Mouse (Mus musculus): ENCODE results near the gene Mcpt8. TPM values are rescaled to one million over a fixed set of nuclear protein-coding genes. Genes with fewer than 3 reads are reported as not detected.
"Not testable (repeated sequence)": the region's sequence is repeated elsewhere in the genome, so short reads cannot be mapped to it uniquely, and the experiment has no call there.

The Mcpt8 gene
- polyA plus RNA-seq, 1 experiment from 2014 or later, result 1.8 TPM

- WGBS, result 89% methylated on average over 5 of the region's 5 CpGs
- no peaks in the 10 kb centered on the region for H3K27me3 ChIP-seq (replicated peaks; ENCODE audit: control insufficient read depth, insufficient read depth, low read length)
- no peak overlapping the region for H3K9ac ChIP-seq (ENCODE audit: low read depth, low read length)
- H3K4me2 ChIP-seq (ENCODE audit: low read depth, low read length), result no peak overlapping the region
- no peak for ATAC-seq (ENCODE audit: low read depth)
- H3K36me3 ChIP-seq (ENCODE audit: control insufficient read depth, insufficient read depth, low read length), result no peaks in the 10 kb centered on the region
- no peaks in the 10 kb centered on the region for H3K9me3 ChIP-seq (ENCODE audit: control insufficient read depth, low read length)
- H3K27ac ChIP-seq (replicated peaks; ENCODE audit: low read depth, low read length), result no peak overlapping the region
- H3K4me3 ChIP-seq (ENCODE audit: low read depth, low read length), result no peak overlapping the region
- no peak for DNase-seq (ENCODE audit: low spot score)
- no peaks in the 10 kb centered on the region for H3K4me1 ChIP-seq (ENCODE audit: control insufficient read depth, insufficient read depth, low read length)
These were observed 19.9 kb upstream of the Mcpt8 start for GRCm38 (mm10) chr14:56105016-56105415.

DNA sequence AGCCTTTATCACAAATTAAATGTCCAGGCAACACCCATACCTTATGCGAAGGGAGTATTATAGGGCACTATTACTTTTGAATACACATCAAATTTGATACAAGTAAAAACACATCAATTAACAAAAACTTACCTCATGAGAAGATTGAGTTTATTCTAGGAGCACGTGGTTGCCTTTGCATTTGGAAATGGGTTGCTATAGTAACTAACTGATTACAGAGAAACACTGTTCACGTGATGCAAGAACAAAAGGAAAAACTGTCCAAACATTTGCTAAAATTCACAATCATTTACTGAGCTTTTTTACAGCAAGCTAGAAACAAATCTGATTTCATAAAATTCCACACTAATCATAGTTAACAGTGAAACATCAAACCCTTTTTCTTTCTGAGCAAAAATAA, 18.4 kb upstream of the Mcpt8 start:
- Histone ChIP-seq H3K4me2 (ENCODE audit: low read depth, low read length) (no peak overlapping the region), H3K4me1 (ENCODE audit: control insufficient read depth, insufficient read depth, low read length) (no peaks in the 10 kb centered on the region), H3K9ac (ENCODE audit: low read depth, low read length) (no peak overlapping the region), H3K27me3 (replicated peaks; ENCODE audit: control insufficient read depth, insufficient read depth, low read length) (no peaks in the 10 kb centered on the region), H3K9me3 (ENCODE audit: control insufficient read depth, low read length) (no peaks in the 10 kb centered on the region), H3K27ac (replicated peaks; ENCODE audit: low read depth, low read length) (no peak overlapping the region), H3K4me3 (ENCODE audit: low read depth, low read length) (no peak overlapping the region), H3K36me3 (ENCODE audit: control insufficient read depth, insufficient read depth, low read length) (no peaks in the 10 kb centered on the region)
- no peak for DNase-seq (ENCODE audit: low spot score)
- WGBS, result 64% methylated on average over 3 of the region's 3 CpGs
- no peak for ATAC-seq (ENCODE audit: low read depth)

DNA sequence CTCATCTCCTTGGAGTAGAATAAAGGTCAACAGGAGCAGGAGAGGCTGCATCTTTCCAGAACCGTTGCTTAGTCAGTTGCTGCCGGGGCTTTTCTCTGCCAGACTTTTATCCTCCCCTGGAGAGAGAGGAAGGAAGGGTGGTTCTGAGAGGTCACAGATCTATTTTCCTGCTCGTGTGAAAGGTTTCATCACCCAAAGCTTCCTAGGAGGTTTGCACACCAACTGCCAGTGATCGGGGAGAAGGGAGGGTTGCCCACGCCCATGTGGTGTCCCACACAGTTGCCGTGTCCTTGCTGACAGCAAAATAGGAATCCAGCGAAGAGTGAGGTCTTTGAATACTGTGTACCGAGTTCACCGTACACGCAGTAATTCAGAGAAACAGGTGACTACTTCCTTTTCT, 17.3 kb upstream of the Mcpt8 start, which contains the start of gene Ctsg:
Gene Ctsg (minus strand): TSS at position 189 of the 400 bp plus-strand sequence.
- Histone ChIP-seq H3K27ac (replicated peaks; ENCODE audit: low read depth, low read length) (no peak within 1 kb of the TSS), H3K9ac (ENCODE audit: low read depth, low read length) (no peak within 1 kb of the TSS), H3K4me1 (ENCODE audit: control insufficient read depth, insufficient read depth, low read length) (no peaks in the 10 kb centered on the region), H3K4me3 (ENCODE audit: low read depth, low read length) (no peak within 1 kb of the TSS), H3K27me3 (replicated peaks; ENCODE audit: control insufficient read depth, insufficient read depth, low read length) (no peaks in the 10 kb centered on the region), H3K36me3 (ENCODE audit: control insufficient read depth, insufficient read depth, low read length) (no peaks in the 10 kb centered on the region), H3K9me3 (ENCODE audit: control insufficient read depth, low read length) (no peaks in the 10 kb centered on the region), H3K4me2 (ENCODE audit: low read depth, low read length) (no peak within 1 kb of the TSS)
- WGBS, result 74% methylated on average over 10 of the region's 10 CpGs
- DNase-seq (ENCODE audit: low spot score) (no peak), ATAC-seq (ENCODE audit: low read depth) (no peak)

- Histone ChIP-seq H3K27ac (replicated peaks; ENCODE audit: low read depth, low read length) (no peak overlapping the region), H3K36me3 (ENCODE audit: control insufficient read depth, insufficient read depth, low read length) (no peaks in the 10 kb centered on the region), H3K9ac (ENCODE audit: low read depth, low read length) (no peak overlapping the region), H3K9me3 (ENCODE audit: control insufficient read depth, low read length) (no peaks in the 10 kb centered on the region), H3K4me2 (ENCODE audit: low read depth, low read length) (no peak overlapping the region), H3K27me3 (replicated peaks; ENCODE audit: control insufficient read depth, insufficient read depth, low read length) (no peaks in the 10 kb centered on the region), H3K4me1 (ENCODE audit: control insufficient read depth, insufficient read depth, low read length) (no peaks in the 10 kb centered on the region), H3K4me3 (ENCODE audit: low read depth, low read length) (no peak overlapping the region)
- 79% methylated on average over 4 of the region's 4 CpGs for WGBS
- DNase-seq (ENCODE audit: low spot score), result no peak
- ATAC-seq (ENCODE audit: low read depth), result no peak
These were observed 13.9 kb upstream of the Mcpt8 start for GRCm38 (mm10) chr14:56098940-56099339.

DNA sequence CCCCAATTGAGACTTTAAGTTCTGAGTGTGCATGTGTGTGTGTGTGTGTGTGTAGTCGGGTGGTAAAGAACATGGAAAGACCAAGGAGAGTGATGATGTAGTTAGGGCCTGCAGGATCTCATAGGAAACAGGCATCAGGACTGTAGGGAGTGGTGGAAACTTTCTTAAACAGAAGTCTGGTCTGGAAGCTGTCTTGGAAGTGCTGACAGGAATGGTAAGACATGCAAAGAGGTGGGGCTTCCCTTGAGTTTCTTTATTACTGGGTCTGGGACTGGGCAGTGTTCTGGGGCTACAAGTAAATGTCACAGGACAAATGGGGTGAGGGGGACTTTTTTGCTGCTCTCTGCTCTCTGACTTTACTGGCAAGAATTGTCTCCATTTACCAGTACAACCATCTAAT, 12.5 kb upstream of the Mcpt8 start:
- no peaks in the 10 kb centered on the region for H3K27me3 ChIP-seq (replicated peaks; ENCODE audit: control insufficient read depth, insufficient read depth, low read length)
- WGBS, result 79% methylated on average over 1 of the region's 1 CpGs
- H3K27ac ChIP-seq (replicated peaks; ENCODE audit: low read depth, low read length), result no peak overlapping the region
- no peak for ATAC-seq (ENCODE audit: low read depth)
- H3K4me1 ChIP-seq (ENCODE audit: control insufficient read depth, insufficient read depth, low read length), result no peaks in the 10 kb centered on the region
- no peaks in the 10 kb centered on the region for H3K36me3 ChIP-seq (ENCODE audit: control insufficient read depth, insufficient read depth, low read length)
- H3K9ac ChIP-seq (ENCODE audit: low read depth, low read length), result no peak overlapping the region
- H3K4me2 ChIP-seq (ENCODE audit: low read depth, low read length), result no peak overlapping the region
- H3K4me3 ChIP-seq (ENCODE audit: low read depth, low read length), result no peak overlapping the region
- DNase-seq (ENCODE audit: low spot score), result no peak
- H3K9me3 ChIP-seq (ENCODE audit: control insufficient read depth, low read length), result no peaks in the 10 kb centered on the region

GRCm38 (mm10) chr14:56093353-56093752, 8.3 kb upstream of the Mcpt8 start:
- H3K27me3 ChIP-seq (replicated peaks; ENCODE audit: control insufficient read depth, insufficient read depth, low read length), result no peaks in the 10 kb centered on the region
- ATAC-seq (ENCODE audit: low read depth) (no peak), DNase-seq (ENCODE audit: low spot score) (no peak)
- no peaks in the 10 kb centered on the region for H3K4me1 ChIP-seq (ENCODE audit: control insufficient read depth, insufficient read depth, low read length)
- H3K27ac ChIP-seq (replicated peaks; ENCODE audit: low read depth, low read length), result no peak overlapping the region
- H3K9me3 ChIP-seq (ENCODE audit: control insufficient read depth, low read length), result no peaks in the 10 kb centered on the region
- no peak overlapping the region for H3K4me3 ChIP-seq (ENCODE audit: low read depth, low read length)
- no peak overlapping the region for H3K9ac ChIP-seq (ENCODE audit: low read depth, low read length)
- H3K36me3 ChIP-seq (ENCODE audit: control insufficient read depth, insufficient read depth, low read length), result no peaks in the 10 kb centered on the region
- 79% methylated on average over 2 of the region's 2 CpGs for WGBS
- no peak overlapping the region for H3K4me2 ChIP-seq (ENCODE audit: low read depth, low read length)

GRCm38 (mm10) chr14:56086711-56087110, 1.6 kb upstream of the Mcpt8 start:
- H3K9me3 ChIP-seq (ENCODE audit: control insufficient read depth, low read length), result no peaks in the 10 kb centered on the region
- no peak for DNase-seq (ENCODE audit: low spot score)
- H3K4me1 ChIP-seq (ENCODE audit: control insufficient read depth, insufficient read depth, low read length), result no peaks in the 10 kb centered on the region
- 76% methylated on average over 3 of the region's 3 CpGs for WGBS
- no peak overlapping the region for H3K4me2 ChIP-seq (ENCODE audit: low read depth, low read length)
- no peaks in the 10 kb centered on the region for H3K36me3 ChIP-seq (ENCODE audit: control insufficient read depth, insufficient read depth, low read length)
- no peak for ATAC-seq (ENCODE audit: low read depth)
- H3K27me3 ChIP-seq (replicated peaks; ENCODE audit: control insufficient read depth, insufficient read depth, low read length), result no peaks in the 10 kb centered on the region
- H3K9ac ChIP-seq (ENCODE audit: low read depth, low read length), result no peak overlapping the region
- H3K27ac ChIP-seq (replicated peaks; ENCODE audit: low read depth, low read length), result no peak overlapping the region
- H3K4me3 ChIP-seq (ENCODE audit: low read depth, low read length), result no peak overlapping the region

- DNase-seq (ENCODE audit: low spot score), result no peak
These were observed 3.1 kb downstream of the Mcpt8 start for GRCm38 (mm10) chr14:56082016-56082415.

GRCm38 (mm10) chr14:56062213-56062612, 22.9 kb downstream of the Mcpt8 start, which contains the start of gene Mcpt4:
Gene Mcpt4, minus strand, starts transcription at chr14:56062313.
- WGBS, result 67% methylated on average over 3 of the region's 3 CpGs
- not testable (repeated sequence) for H3K4me2 ChIP-seq (ENCODE audit: low read depth, low read length); H3K9me3 ChIP-seq (ENCODE audit: control insufficient read depth, low read length); H3K27me3 ChIP-seq (replicated peaks; ENCODE audit: control insufficient read depth, insufficient read depth, low read length); H3K4me1 ChIP-seq (ENCODE audit: control insufficient read depth, insufficient read depth, low read length); DNase-seq (ENCODE audit: low spot score); H3K4me3 ChIP-seq (ENCODE audit: low read depth, low read length); ATAC-seq (ENCODE audit: low read depth); H3K27ac ChIP-seq (replicated peaks; ENCODE audit: low read depth, low read length); H3K9ac ChIP-seq (ENCODE audit: low read depth, low read length); H3K36me3 ChIP-seq (ENCODE audit: control insufficient read depth, insufficient read depth, low read length)

More at GRCm38 (mm10) chr14:56082016-56082415, 3.1 kb downstream of the Mcpt8 start:
- Histone ChIP-seq H3K9ac (ENCODE audit: low read depth, low read length) (no peak overlapping the region), H3K36me3 (ENCODE audit: control insufficient read depth, insufficient read depth, low read length) (no peaks in the 10 kb centered on the region), H3K27ac (replicated peaks; ENCODE audit: low read depth, low read length) (no peak overlapping the region), H3K4me3 (ENCODE audit: low read depth, low read length) (no peak overlapping the region), H3K4me1 (ENCODE audit: control insufficient read depth, insufficient read depth, low read length) (no peaks in the 10 kb centered on the region), H3K27me3 (replicated peaks; ENCODE audit: control insufficient read depth, insufficient read depth, low read length) (no peaks in the 10 kb centered on the region), H3K9me3 (ENCODE audit: control insufficient read depth, low read length) (no peaks in the 10 kb centered on the region), H3K4me2 (ENCODE audit: low read depth, low read length) (no peak overlapping the region)
- WGBS, result 90% methylated on average over 4 of the region's 4 CpGs
- ATAC-seq (ENCODE audit: low read depth), result no peak
